Comparison of ENCODE assay signal across 8 mouse cellular contexts in genomic region chrX:100625802-100626793, GRCm38 (mm10). TPM values are rescaled to one million over a fixed set of nuclear protein-coding genes. Genes with fewer than 3 reads are reported as not detected.
DNase-seq lines count a peak whose midpoint lies in the region; ATAC-seq lines count a peak whose summit lies in the region.

Pdzd11 (minus strand) TSS chrX:100626568.

- H3K4me1 ChIP-seq in brown adipose tissue, adult 24 weeks (ENCODE audit: control insufficient read depth, insufficient read depth, insufficient read length, low read length) = peaks cover 4% of the 10 kb centered on the region; the same call in 1 of the 2 replicates
- H3K4me1 ChIP-seq in heart, embryonic 13.5 days = peaks cover 9% of the 10 kb centered on the region
- H3K4me1 ChIP-seq in liver, embryonic 12.5 days = peaks cover 34% of the 10 kb centered on the region
- H3K4me1 ChIP-seq in stomach, embryonic 15.5 days = no peaks in the 10 kb centered on the region

- H3K4me2 ChIP-seq in heart, embryonic 13.5 days = peak within 1 kb of the TSS; percentile 77
- peak within 1 kb of the TSS; percentile 71 for H3K4me2 ChIP-seq in liver, embryonic 12.5 days
- H3K4me2 ChIP-seq in stomach, embryonic 15.5 days = peak within 1 kb of the TSS; percentile 80

- WGBS in heart, embryonic 13.5 days = 10% methylated on average over 60 of the region's 62 CpGs
- 8% methylated on average over 62 of the region's 62 CpGs for WGBS in liver, embryonic 12.5 days (ENCODE audit: insufficient replicate concordance)
- WGBS in stomach, embryonic 15.5 days = 15% methylated on average over 62 of the region's 62 CpGs

- H3K4me3 ChIP-seq in brown adipose tissue, adult 24 weeks (ENCODE audit: insufficient read depth, low read depth, low read length) = peak within 1 kb of the TSS; percentile 95
- peak within 1 kb of the TSS; percentile 71 for H3K4me3 ChIP-seq in heart, embryonic 13.5 days
- peak within 1 kb of the TSS; percentile 78 for H3K4me3 ChIP-seq in liver, embryonic 12.5 days
- peak within 1 kb of the TSS; percentile 56 for H3K4me3 ChIP-seq in stomach, embryonic 15.5 days (replicated peaks)

- peak; percentile 95 for DNase-seq in CD4-positive, CD25-positive, alpha-beta regulatory T cell, adult 2 months (ENCODE audit: low read depth, low spot score)
- peak; percentile 40 for DNase-seq in fat pad, adult 2 months (ENCODE audit: extremely low read depth, low read depth, low spot score)
- peak; percentile 94 for DNase-seq in kidney, postnatal 10 days
- peak; percentile 79 to 85 for DNase-seq in natural killer cell, adult 2 months (ENCODE audit: low spot score in 2 of 2)

- peak within 1 kb of the TSS; percentile 87 for H3K9ac ChIP-seq in heart, embryonic 13.5 days
- H3K9ac ChIP-seq in liver, embryonic 12.5 days = peak within 1 kb of the TSS; percentile 90
- peak within 1 kb of the TSS; percentile 37; the same call in 1 of the 2 replicates for H3K9ac ChIP-seq in stomach, embryonic 15.5 days

- no peaks in the 10 kb centered on the region for H3K9me3 ChIP-seq in heart, embryonic 13.5 days
- no peaks in the 10 kb centered on the region for H3K9me3 ChIP-seq in liver, embryonic 12.5 days (replicated peaks)
- H3K9me3 ChIP-seq in stomach, embryonic 15.5 days = no peaks in the 10 kb centered on the region

- H3K27ac ChIP-seq in brown adipose tissue, adult 24 weeks (replicated peaks; ENCODE audit: low read depth, low read length) = peak within 1 kb of the TSS; percentile 94
- H3K27ac ChIP-seq in heart, embryonic 13.5 days (replicated peaks) = peak within 1 kb of the TSS; percentile 83
- H3K27ac ChIP-seq in liver, embryonic 12.5 days = peak within 1 kb of the TSS; percentile 85
- H3K27ac ChIP-seq in stomach, embryonic 15.5 days = peak within 1 kb of the TSS; percentile 77

- ATAC-seq in heart, embryonic 13.5 days (ENCODE audit: extremely low read depth, insufficient number of reproducible peaks, low FRiP score, low TSS enrichment) = peak; percentile 94
- peak; percentile 98 for ATAC-seq in liver, embryonic 12.5 days
- peak; percentile 99 for ATAC-seq in stomach, embryonic 15.5 days (ENCODE audit: insufficient read depth, low FRiP score, low read depth)

- 0 out of 2 replicates have a peak, but pooled peaks cover 3% of the 10 kb centered on the region for H3K27me3 ChIP-seq in heart, embryonic 13.5 days (replicated peaks)
- H3K27me3 ChIP-seq in liver, embryonic 12.5 days (replicated peaks) = peaks cover 6% of the 10 kb centered on the region; the same call in 1 of the 2 replicates
- no peaks in the 10 kb centered on the region for H3K27me3 ChIP-seq in stomach, embryonic 15.5 days (replicated peaks)

- peaks cover 24% of the 10 kb centered on the region for H3K36me3 ChIP-seq in heart, embryonic 13.5 days
- H3K36me3 ChIP-seq in liver, embryonic 12.5 days = peaks cover 39% of the 10 kb centered on the region
- H3K36me3 ChIP-seq in stomach, embryonic 15.5 days = no peaks in the 10 kb centered on the region

RNA-seq across cellular contexts. Expression of gene Pdzd11, which starts in this region (rescaled TPM):
- polyA plus RNA-seq in brown adipose tissue, adult 24 weeks (2012; ENCODE audit: insufficient read depth, insufficient read length, missing spikeins) = 62.8 and 63.7 TPM in 2 replicates
- polyA plus RNA-seq in heart, embryonic 13.5 days (2015; fragmentation: Nextera tagmentation; extraction: Ambion mirVana) = 88.2 and 103 TPM in 2 replicates
- 67.4 and 70.5 TPM in 2 replicates for polyA plus RNA-seq in liver, embryonic 12.5 days (2016; fragmentation: Nextera tagmentation; extraction: Ambion mirVana)
- polyA plus RNA-seq in stomach, embryonic 15.5 days (2015; fragmentation: Nextera tagmentation; extraction: Ambion mirVana) = 86.0 and 93.9 TPM in 2 replicates

Comparison
In these comparisons a context has a peak if more than half of its experiments do, and no peak if none do; other contexts are left out.
1. Peak in every context shown above with its lines: DNase-seq, ATAC-seq, H3K4me3 ChIP-seq and H3K27ac ChIP-seq.
2. DNase-seq: peak in every context shown above with its lines; median percentile 95 in CD4-positive, CD25-positive, alpha-beta regulatory T cell, adult 2 months; 94 in kidney, postnatal 10 days; 82 in natural killer cell, adult 2 months; 40 in fat pad, adult 2 months.
3. H3K9ac ChIP-seq: peak in every context shown above with its lines; median percentile 90 in liver, embryonic 12.5 days; 87 in heart, embryonic 13.5 days; 37 in stomach, embryonic 15.5 days.